Mouse (Mus musculus): Measurements from ENCODE around the gene Stx1b.

DNA sequence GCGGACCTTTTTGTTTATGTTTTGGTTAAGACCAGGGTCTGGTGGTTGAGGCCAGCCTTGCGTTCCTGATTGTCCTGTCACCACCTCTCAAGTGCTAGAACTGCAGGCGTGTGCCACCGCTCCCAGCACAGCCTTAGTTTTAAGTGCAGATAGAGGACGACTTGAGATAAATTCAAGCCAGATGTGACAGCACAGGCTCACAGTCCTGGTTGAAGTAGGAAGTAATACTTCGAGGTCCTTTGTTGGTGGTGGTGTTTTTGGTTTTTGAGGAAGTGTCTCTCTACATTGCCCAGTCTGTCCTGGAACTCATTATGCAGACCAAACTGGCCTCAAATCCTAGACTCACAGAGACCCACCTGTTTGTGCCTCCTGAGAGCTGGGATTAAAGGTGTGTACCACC lies 64.6 kb downstream of the Stx1b start:
- TF ChIP-seq CTCF (IDR thresholded peaks at IDR 0.05; ENCODE audit: low read depth, low read length) (no peak), GATA1 (IDR thresholded peaks at IDR 0.05; ENCODE audit: borderline replicate concordance, low read length) (no peak), POLR2AphosphoS5 (IDR thresholded peaks at IDR 0.05; ENCODE audit: insufficient replicate concordance, low read depth, low read length) (no peak), TAL1 (conservative IDR thresholded peaks at IDR 0.05; ENCODE audit: low read depth, low read length) (no peak)
